Mouse (Mus musculus) lung, postnatal 0 days (tissue): ENCODE data around the gene Il10rb. TPM values are rescaled to one million over a fixed set of nuclear protein-coding genes. Genes with fewer than 3 reads are reported as not detected.
A peak's percentile ranks its signal among the peaks of the same experiment; 100 is the strongest.

Source experiments
- ATAC-seq: fragments of 200-750 bp; cut with Nextera tagmentation; 2 replicates; pipeline ENCODE4 v1.8.0; 2017; ENCODE audit warnings: moderate library complexity
- DNase-seq: peaks from one replicate; pipeline ENCODE4 v3.0.0-alpha.2; 2016; ENCODE audit warnings: low spot score
- H3K27ac ChIP-seq: fragments of 300-500 bp; sonication (generic); 2 replicates; pipeline ENCODE4 v1.5.1; 2014; ENCODE audit warnings: antibody characterized with exemption, mild to moderate bottlenecking, low read length, mixed read lengths
- H3K27me3 ChIP-seq: fragments of 300-500 bp; sonication (generic); replicated peaks from 2 replicates; pipeline ENCODE4 v1.6.1; 2014; ENCODE audit warnings: low read length, mixed read lengths; ENCODE audit not compliant: insufficient read depth
- H3K36me3 ChIP-seq: fragments of 300-500 bp; sonication (generic); 2 replicates; pipeline ENCODE4 v1.6.1; 2014; ENCODE audit warnings: low read length, mixed read lengths; ENCODE audit not compliant: insufficient read depth
- H3K4me1 ChIP-seq: fragments of 300-500 bp; sonication (generic); 2 replicates; pipeline ENCODE4 v1.6.1; 2014; ENCODE audit warnings: antibody characterized with exemption, low read depth, low read length, mixed read lengths; ENCODE audit not compliant: insufficient read depth
- H3K4me2 ChIP-seq: fragments of 300-500 bp; sonication (generic); replicated peaks from 2 replicates; pipeline ENCODE4 v1.6.1; 2014; ENCODE audit warnings: low read depth, mild to moderate bottlenecking, low read length, moderate library complexity, mixed read lengths
- H3K4me3 ChIP-seq: fragments of 300-500 bp; sonication (generic); 2 replicates; pipeline ENCODE4 v1.5.1; 2014; ENCODE audit warnings: low read depth, low read length
- H3K9ac ChIP-seq: fragments of 300-500 bp; sonication (generic); replicated peaks from 2 replicates; pipeline ENCODE4 v1.6.1; 2014; ENCODE audit warnings: low read depth, mild to moderate bottlenecking
- H3K9me3 ChIP-seq: fragments of 300-500 bp; sonication (generic); 2 replicates; pipeline ENCODE4 v1.6.1; 2016; ENCODE audit warnings: low read length, mixed read lengths
- CTCF ChIP-seq: IDR thresholded peaks from 2 replicates; pipeline ENCODE4 v1.5.1; 2016; ENCODE audit warnings: antibody characterized with exemption, mild to moderate bottlenecking
- EP300 ChIP-seq: IDR thresholded peaks from 2 replicates; pipeline ENCODE4 v1.6.1; 2016; ENCODE audit warnings: antibody characterized with exemption, mild to moderate bottlenecking, control low read depth
- WGBS: fragments of 180-500 bp; shearing (Covaris S2); extraction: QIAGEN DNeasy Blood & Tissue Kit; methylation state at CpG from one replicate; pipeline ENCODE4 v1.1.7; 2014; 5-methylcytosine and 5-hydroxymethylcytosine counted together
- polyA plus RNA-seq: library from polyadenylated mRNA; unstranded; fragments of >200 nt; fragmentation: Nextera tagmentation; extraction: Ambion mirVana; gene quantifications from 2 replicates; pipeline ENCODE4 v1.2.1, GENCODE M21; 2015

Il10rb gene
- polyA plus RNA-seq, 1 experiment from 2014 or later = 90.5 TPM

DNA sequence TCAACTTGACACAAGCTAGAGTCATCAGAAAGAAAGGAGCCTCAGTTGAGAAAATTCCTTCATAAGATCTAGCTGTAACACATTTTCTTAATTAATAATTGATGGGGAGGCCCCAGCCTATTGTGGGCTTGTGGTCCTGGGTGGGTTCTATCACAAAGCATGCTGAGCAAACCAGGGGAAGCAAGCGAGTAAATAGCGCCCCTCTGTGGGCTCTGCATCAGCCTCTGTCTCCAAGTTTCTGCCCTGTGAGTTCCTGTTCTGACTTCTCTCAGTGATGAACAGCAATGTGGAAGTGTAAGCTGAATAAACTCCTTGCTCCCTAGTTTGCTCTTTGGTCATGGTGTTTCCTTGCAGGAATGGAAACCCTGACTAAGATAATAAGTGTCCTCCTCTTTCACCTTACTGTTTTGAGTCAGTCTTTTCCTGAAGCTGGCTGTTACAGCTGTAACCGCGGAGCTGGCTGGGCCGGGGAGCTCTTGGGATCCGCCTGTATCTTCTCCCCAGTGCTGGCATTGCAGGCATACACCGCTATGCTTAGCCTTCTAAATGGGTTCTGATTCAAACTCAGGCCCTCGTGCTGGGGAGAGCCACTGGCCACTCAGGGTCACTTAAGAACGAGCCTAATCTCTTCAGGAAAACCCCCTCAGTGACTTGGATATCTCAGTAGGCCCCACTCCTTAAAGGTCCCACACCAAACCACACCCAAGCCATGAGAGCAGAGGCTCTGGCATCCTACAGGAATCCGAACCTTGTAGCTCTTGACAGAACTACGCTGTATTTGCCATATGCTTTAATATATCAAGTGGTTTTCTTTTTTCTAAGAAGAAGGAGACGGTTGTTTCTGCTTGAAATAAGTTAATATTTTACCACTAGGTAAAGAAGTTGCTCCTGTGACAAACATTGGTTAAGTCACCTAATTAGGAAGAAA lies 44.4 kb downstream of the Il10rb start:
- Histone ChIP-seq H3K4me2 (no peak overlapping the region), H3K27me3 (no peaks in the 10 kb centered on the region), H3K4me1 (peaks cover 8% of the 10 kb centered on the region), H3K9me3 (no peaks in the 10 kb centered on the region), H3K36me3 (no peaks in the 10 kb centered on the region), H3K27ac (peak overlapping the region; percentile 64), H3K4me3 (no peak overlapping the region), H3K9ac (no peak overlapping the region)
- TF ChIP-seq CTCF = peak; percentile 31
- peak; percentile 36 for TF ChIP-seq EP300
- WGBS = 67% methylated on average over 12 of the region's 12 CpGs
- ATAC-seq (peak; percentile 67), DNase-seq (peak; percentile 78)

DNA sequence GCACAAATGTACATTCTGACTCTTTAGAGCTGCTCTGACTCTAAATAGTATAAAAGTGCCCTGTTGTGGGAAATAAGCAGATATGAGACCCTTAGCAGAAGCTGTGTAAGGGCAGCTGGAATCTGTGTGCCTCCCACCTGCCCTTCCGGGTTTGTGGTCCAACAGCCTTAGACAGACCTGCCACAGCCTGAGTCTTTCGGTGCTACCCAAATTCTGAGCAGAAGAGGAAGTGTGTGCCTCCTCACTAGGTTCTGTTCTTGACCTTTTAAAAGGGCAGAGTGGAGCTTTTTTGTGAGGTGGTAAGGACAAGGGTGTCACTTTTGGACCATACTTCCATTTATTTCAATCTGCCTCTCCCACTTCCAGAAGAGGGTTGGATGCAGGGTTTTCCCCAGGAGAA lies 46.0 kb downstream of the Il10rb start:
- ATAC-seq (no peak), DNase-seq (no peak)
- TF ChIP-seq EP300 (no peak), CTCF (no peak)
- Histone ChIP-seq H3K4me3 (no peak overlapping the region), H3K4me1 (peaks cover 8% of the 10 kb centered on the region), H3K36me3 (no peaks in the 10 kb centered on the region), H3K4me2 (no peak overlapping the region), H3K9me3 (no peaks in the 10 kb centered on the region), H3K27me3 (no peaks in the 10 kb centered on the region), H3K27ac (peak overlapping the region; percentile 68), H3K9ac (no peak overlapping the region)
- 57% methylated on average over 2 of the region's 2 CpGs for WGBS

DNA sequence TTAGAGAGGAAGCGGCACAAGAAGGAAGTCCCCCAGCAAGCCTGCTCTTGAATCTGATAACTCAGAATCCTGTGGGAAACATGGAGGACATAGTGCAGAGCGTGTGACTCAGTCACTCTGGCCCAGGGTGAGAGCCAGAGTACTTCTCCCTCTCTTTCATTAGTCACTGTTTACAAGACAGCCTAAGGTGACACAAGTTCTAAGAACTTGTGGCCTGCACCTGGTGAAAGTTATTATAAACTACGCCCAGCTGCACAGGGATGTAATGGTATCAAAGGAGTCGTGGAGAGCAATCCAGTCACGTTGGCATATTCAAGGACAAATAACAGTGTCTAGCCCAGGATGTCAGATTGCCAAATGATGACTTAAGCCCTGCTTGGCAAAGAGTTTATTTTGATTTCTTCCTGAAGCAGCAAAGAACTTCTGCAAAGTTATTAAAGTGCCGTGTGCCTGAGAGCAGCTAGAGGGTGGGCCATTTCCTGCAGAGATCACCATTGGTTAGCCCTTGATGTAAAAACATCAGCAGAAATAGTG lies 46.5 kb downstream of the Il10rb start:
- peak overlapping the region; percentile 68 for H3K27ac ChIP-seq
- H3K4me2 ChIP-seq = no peak overlapping the region
- peaks cover 8% of the 10 kb centered on the region for H3K4me1 ChIP-seq
- TF ChIP-seq CTCF (peak; percentile 42), EP300 (peak; percentile 92)
- no peak overlapping the region for H3K4me3 ChIP-seq
- H3K9ac ChIP-seq = no peak overlapping the region
- H3K27me3 ChIP-seq = no peaks in the 10 kb centered on the region
- DNase-seq = peak; percentile 92
- H3K36me3 ChIP-seq = no peaks in the 10 kb centered on the region
- ATAC-seq = peak; percentile 90
- no peaks in the 10 kb centered on the region for H3K9me3 ChIP-seq
- 7% methylated on average over 6 of the region's 6 CpGs for WGBS

DNA sequence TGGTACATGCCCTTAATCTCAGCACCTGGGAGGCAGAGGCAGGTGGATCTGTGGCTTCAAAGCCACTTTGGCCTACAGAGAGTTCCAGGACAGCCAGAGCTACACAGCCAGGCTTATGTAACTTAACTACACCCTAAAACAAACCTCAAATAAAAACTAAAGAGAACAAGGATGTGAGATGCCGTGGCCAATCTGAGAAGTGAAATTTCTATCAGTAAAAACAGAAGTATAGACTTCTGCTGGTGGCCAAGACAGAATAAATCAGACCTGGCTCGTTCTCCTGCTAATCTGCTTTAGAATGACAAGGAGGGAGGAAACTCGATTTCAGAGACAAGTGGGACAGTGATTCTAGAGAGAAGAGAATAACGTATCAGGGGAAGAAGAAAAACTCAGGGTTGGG lies 49.9 kb downstream of the Il10rb start:
- H3K27ac ChIP-seq = no peak overlapping the region
- H3K27me3 ChIP-seq = no peaks in the 10 kb centered on the region
- no peak overlapping the region for H3K4me2 ChIP-seq
- H3K4me3 ChIP-seq = no peak overlapping the region
- no peak overlapping the region for H3K9ac ChIP-seq
- ATAC-seq (no peak), DNase-seq (no peak)
- no peaks in the 10 kb centered on the region for H3K36me3 ChIP-seq
- TF ChIP-seq EP300 (no peak), CTCF (no peak)
- H3K4me1 ChIP-seq = peaks cover 8% of the 10 kb centered on the region
- 59% methylated on average over 4 of the region's 4 CpGs for WGBS
- H3K9me3 ChIP-seq = no peaks in the 10 kb centered on the region

DNA sequence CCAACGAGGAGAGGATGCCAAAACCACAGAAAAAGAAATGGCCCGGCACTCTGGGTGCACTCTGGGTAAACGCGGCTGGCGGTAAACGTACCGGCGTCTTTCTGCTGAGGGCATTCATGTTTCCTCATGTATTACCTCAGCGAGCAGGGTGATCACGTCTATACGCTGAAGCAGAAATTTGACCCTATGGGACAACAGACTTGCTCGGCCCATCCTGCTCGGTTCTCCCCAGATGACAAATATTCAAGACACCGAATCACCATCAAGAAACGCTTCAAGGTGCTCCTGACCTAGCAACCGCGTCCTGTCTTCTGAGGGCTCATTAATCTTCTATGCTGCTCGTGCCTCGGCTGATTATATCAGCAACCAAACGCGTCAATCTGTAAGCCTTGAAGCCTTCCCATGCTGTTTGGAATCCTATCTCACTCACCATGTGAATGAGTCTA lies 52.4 kb downstream of the Il10rb start:
- no peak overlapping the region for H3K9ac ChIP-seq
- H3K36me3 ChIP-seq = no peaks in the 10 kb centered on the region
- no peaks in the 10 kb centered on the region for H3K27me3 ChIP-seq
- H3K9me3 ChIP-seq = no peaks in the 10 kb centered on the region
- H3K4me3 ChIP-seq = no peak overlapping the region
- H3K4me2 ChIP-seq = no peak overlapping the region
- H3K27ac ChIP-seq = no peak overlapping the region
- H3K4me1 ChIP-seq = no peaks in the 10 kb centered on the region
- TF ChIP-seq EP300 = no peak
- TF ChIP-seq CTCF = no peak
- no peak for ATAC-seq
- no peak for DNase-seq
- 52% methylated on average over 21 of the region's 21 CpGs for whole genome bisulfite sequencing

DNA sequence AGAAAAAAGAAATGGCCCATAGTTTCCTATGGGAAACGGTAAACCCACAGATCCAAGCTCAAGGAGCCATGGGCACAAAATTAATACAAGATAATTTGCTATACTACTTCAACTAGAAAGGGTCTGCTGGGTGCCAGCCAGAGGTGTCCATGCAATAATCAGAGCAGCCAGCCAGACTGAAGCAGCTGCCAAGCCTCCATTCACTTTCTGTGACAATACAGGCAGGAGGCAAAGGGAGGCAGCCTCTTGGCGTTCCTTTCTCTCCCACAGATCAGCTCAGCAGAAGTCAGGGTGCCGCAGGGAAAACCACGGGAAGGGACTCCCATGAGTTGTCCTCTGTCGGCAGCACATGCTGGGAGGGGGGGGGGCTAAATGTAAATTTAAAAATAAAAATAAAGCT lies 53.0 kb downstream of the Il10rb start:
- TF ChIP-seq EP300 (no peak), CTCF (no peak)
- H3K27ac ChIP-seq = no peak overlapping the region
- H3K4me2 ChIP-seq = no peak overlapping the region
- no peak for ATAC-seq
- H3K9ac ChIP-seq = no peak overlapping the region
- no peaks in the 10 kb centered on the region for H3K36me3 ChIP-seq
- 52% methylated on average over 5 of the region's 5 CpGs for WGBS
- DNase-seq = no peak
- H3K4me3 ChIP-seq = no peak overlapping the region
- no peaks in the 10 kb centered on the region for H3K9me3 ChIP-seq
- H3K27me3 ChIP-seq = no peaks in the 10 kb centered on the region
- peaks cover under 1% of the 10 kb centered on the region; the same call in 1 of the 2 replicates for H3K4me1 ChIP-seq
